Mouse (Mus musculus): Measurements from ENCODE around the gene Snx15.

Gene Snx15

GRCm38 (mm10) chr19:6121761-6122160 is 6.3 kb downstream of the Snx15 start:
- DNase-seq (ENCODE audit: low spot score), result no peak

DNA sequence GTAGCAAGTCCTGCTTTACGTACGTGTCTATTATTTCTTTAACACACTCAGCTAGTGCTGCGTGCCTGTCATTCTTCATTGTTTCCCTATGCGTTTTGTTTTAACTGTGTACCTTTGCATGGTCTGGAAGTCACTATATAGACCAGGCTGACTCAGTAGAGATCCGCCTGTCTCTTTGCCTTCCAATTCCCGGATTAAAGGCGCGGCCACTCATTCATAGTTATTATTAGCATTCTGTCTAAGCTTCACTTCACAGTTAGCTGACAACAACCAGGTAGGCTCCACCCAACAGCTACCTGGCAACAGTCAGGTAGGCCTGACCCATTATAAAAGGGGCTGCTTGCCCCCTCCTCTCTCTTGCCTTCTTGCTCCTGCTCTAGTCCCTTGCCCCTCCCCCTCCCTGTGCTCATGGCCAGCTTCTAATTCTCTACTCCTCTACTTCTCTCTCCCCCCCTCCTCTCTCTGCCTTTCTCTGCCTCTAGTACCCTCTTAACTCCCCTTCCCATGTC is 9.4 kb downstream of the Snx15 start:
- DNase-seq (ENCODE audit: low spot score), result no peak

DNA sequence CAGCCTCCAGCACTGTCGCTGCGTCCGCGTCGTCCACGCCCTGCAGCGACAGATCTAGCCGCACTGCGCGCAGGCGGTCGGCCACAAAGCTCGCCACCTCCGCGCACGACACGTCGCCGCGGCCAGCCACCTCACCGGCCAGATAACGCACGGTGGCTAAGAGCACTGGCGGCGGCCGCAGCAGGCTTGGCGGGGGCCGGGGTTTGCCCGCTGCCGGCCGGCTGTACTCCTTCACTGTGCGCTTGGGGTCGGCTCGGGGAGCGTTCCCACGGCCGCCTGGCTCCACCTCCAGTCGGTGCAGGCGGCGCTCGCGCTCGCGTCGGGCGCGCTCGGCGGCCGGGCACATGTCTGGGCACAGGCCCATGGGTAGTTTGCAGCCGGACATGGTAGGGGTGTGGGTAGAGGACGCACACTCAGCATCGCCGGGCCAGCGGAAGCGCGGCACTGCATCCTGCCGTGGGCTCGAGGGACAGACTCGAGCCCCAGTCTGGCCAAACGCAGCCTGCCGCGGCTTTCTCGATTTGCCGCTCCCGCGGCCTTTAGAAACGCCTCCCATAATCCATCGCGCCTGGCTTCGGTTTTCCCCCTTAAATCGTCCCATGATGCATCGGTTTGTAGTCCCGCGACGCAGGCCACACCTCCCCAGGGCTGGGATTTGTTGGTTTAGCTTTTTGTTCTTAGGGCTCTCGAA is 10.0 kb downstream of the Snx15 start, which contains the start of gene Sac3d1:
Gene Sac3d1 (minus strand): TSS at position 665 of the 691 bp plus-strand sequence.
- peak; percentile 92 for DNase-seq (ENCODE audit: low spot score)

- no peak for DNase-seq (ENCODE audit: low spot score)
Measured at GRCm38 (mm10) chr19:6117346-6117985, 10.6 kb downstream of the Snx15 start.

DNA sequence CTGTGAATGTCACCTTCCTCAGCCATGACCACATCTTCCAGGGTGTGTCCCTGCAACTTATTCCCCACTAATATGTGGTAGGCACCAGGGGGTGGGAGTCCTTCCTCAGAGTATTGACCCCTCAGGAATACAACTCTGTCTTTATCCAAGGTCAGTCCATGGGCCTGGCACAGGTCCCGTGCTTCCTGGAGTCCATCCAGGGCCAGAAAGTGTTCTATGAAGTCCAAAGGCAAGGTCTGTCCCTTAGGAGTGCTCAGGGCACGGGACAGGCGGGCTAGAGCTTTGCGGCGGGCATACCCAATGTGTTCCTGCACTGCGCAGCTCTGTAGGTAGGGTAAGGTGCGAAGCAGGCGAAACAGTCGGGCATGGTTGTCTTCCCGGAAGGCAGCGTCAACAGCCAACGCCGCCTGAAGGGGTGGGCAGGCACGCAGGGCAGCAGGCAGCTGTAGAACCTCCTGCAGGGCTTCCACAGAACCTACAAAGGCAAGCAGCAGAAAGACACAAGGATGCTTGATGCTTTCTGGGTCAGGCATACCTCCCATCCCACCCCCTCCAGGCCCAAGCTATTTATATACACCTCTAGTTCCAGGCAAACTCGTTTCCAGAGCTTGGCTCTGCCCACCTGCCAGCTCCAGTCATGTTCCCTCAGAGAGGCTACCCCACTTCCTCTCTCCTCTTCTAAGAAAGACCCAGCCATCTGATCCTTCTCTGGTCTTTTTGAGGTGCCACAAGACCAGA is 11.8 kb downstream of the Snx15 start:
- no peak for DNase-seq (ENCODE audit: low spot score)

GRCm38 (mm10) chr19:6113116-6113515 is 15.0 kb downstream of the Snx15 start:
- no peak for DNase-seq (ENCODE audit: low spot score)

GRCm38 (mm10) chr19:6105586-6105985 is 22.5 kb downstream of the Snx15 start, which contains the start of gene Naaladl1:
Gene Naaladl1, plus strand, starts transcription at chr19:6105782.
- DNase-seq (ENCODE audit: low spot score), result no peak

DNA sequence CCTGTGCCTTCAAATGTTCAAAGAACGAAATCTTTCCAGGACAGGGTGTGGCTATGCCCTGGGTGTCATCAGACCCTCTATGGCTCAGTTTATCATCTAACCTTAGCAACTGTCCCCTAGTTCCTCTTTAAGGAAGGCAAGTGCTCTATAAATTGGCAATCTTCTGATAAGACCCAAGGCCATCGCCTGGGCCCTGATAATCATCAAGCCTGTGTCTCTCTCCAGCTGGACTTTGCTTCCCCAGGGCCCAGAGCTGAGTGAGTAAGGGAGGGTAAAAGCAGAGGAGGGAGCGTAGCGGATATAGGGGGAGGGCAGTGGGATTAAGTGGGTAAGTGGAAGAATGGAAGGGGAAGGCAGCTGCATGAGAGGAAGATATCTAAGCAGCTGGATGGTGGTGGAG is 23.6 kb downstream of the Snx15 start:
- no peak for DNase-seq (ENCODE audit: low spot score)

DNA sequence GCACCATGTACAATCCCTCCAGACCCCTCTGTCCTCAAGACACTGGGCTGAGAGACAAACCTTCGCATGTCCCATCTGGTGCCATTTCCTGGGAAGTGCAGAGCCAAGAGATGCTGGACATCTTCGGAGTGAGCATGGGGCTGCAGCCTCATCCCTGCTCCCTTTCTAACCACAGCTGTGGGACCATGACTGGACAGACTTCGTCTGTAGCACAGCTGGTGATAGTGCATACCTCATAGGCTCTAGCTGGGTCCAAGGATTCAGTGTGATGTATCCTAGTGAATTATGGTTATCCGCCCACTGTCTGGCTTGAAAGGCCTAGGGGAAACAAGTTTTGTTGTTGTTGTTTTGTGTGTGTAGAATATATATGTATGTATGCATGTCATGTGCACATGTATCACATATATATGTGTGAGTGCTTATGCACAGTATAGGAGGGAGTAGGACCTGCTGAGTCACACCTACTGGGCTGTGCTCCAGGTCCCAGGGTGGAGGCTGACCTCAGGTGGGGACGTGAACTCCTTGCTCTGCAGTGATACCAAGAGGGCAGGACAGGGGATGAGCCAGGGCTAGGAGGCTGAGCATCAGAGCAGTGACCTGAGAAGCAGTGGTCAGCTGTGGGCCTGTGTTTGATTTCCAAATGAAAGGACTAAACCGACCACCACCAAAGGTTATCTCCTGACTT is 25.8 kb downstream of the Snx15 start:
- DNase-seq (ENCODE audit: low spot score), result peak; percentile 49

- no peak for DNase-seq (ENCODE audit: low spot score)
Measured at GRCm38 (mm10) chr19:6101186-6101585, 26.9 kb downstream of the Snx15 start.

GRCm38 (mm10) chr19:6097847-6098246 is 30.3 kb downstream of the Snx15 start:
- DNase-seq (ENCODE audit: low spot score), result no peak

DNA sequence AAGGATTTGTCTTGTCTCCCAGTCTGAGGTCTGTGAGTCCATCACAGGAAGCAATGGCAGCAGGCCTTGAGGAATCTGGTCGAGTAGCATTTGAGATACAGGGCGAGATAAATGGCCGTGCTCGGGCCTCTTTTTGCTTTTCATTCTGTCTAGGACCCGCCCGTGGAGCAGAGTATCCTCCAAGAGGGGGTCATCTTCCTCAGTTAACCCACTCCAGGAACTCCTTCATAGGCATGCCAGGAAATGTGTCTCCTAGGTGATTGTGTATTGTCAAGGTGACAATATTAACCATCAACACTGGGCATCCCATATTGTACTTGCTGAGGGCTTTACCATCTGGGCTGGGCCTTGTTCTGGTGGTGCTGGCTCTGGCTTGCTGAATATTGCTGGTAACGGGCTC is 34.0 kb downstream of the Snx15 start, which contains the start of gene AC131692.1:
Gene AC131692.1 (plus strand): TSS at position 301 of the 400 bp plus-strand sequence.
- DNase-seq (ENCODE audit: low spot score), result no peak

DNA sequence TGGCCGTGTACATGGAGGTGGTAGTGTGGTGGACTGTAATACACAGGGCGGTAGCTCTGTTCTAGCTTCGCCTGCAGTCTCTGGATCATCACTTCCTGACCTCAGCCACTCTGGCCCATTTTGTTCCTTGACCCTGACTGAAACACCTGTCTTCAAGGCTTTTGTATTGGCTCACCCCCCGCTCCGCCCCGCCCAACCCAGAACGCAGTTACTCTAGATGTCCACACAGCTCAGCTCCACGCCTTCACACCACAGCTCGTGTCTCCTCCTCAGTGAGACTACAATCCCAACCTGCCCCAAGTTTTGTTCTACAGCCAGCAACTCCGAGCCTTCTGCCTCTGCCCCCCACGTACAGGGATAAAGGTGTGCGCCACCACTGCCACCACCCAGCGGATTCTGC is 39.3 kb downstream of the Snx15 start:
- no peak for DNase-seq (ENCODE audit: low spot score)

DNA sequence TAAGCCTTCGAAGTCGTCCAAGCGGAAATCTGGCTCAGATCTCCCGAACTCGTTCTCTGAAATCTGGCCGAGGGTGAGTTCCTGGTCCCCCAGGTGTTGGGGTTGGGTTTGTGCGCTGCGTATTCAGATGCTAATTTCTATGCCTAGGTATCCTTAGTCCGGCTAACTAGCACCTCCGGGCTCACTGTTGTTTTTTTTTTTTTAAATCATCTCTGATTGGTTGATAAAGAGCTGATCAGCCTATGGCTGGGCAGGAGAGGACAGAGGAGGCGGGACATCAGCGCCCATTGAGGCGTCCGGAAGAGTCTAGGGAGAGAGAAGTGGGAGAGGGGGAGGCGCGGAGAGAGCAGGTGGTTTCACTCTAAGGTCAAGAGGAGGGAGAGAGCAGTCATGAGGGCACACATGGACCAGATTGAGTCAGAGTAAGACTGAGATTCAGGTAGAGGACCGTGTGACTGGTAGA is 42.7 kb downstream of the Snx15 start:
- DNase-seq (ENCODE audit: low spot score), result peak; percentile 82

DNA sequence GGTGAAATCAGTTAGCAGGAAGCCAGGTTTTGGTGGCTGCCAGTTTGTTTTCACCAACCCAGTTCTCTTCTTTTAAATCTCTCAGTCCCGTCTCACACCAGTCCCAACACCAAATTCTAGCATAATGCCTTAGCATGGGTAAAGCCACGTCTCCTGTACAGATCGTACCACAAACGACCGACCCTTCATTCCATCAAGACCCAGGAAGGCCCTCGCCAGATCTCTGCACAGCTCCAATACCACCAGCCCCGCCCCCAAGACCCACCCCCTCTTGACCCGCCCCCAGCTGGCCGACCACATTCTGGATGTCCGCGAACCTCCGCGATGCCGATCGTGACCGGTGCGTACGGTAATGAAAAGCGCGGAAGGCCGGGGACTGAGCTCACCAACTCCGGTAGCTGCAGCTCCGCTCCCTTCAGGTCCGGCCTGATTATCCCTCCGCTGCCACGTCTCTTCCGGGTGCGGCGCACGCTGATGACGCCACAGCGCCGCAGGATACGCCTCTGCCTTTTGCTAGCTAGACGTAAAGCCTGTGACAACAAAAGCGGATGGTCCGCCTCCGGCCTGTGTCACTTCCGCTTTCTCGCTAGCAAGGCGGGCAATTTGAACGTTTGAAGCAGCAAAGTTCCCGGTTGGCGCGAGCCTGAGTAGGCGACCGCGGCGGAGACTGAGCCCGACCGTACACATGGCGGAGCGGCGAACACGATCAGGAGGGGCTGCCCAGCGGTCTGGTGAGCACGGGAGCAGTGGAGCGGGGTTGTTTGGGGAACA is 43.4 kb downstream of the Snx15 start, which contains the start of the genes Zfpl1 and Cdca5:
Gene Zfpl1 (minus strand): TSS at position 479 of the 771 bp plus-strand sequence.
Gene Cdca5 (plus strand): TSS at position 506 of the 771 bp plus-strand sequence.
- peak; percentile 98 for DNase-seq (ENCODE audit: low spot score)

GRCm38 (mm10) chr19:6082156-6082555 is 45.9 kb downstream of the Snx15 start, which contains the start of gene Gm28374:
Gene Gm28374, minus strand, starts transcription at chr19:6082256.
- no peak for DNase-seq (ENCODE audit: low spot score)

- no peak for DNase-seq (ENCODE audit: low spot score)
Measured at GRCm38 (mm10) chr19:6079983-6080480, 48.1 kb downstream of the Snx15 start, which contains the start of gene Tmem262. Gene Tmem262, plus strand, starts transcription at chr19:6080033.

GRCm38 (mm10) chr19:6076564-6077393 is 51.3 kb downstream of the Snx15 start, which contains the start of gene Vps51:
Gene Vps51, minus strand, starts transcription at chr19:6077231.
- DNase-seq (ENCODE audit: low spot score), result peak; percentile 88

GRCm38 (mm10) chr19:6073889-6074288 is 54.2 kb downstream of the Snx15 start:
- DNase-seq (ENCODE audit: low spot score), result no peak

Data from c-Kit-positive CD71-positive TER-119-positive erythroid progenitor cells, embryonic 14.5 days (primary cell).